Mouse (Mus musculus) CD4-positive, CD25-positive, alpha-beta regulatory T cell, adult 2 months (primary cell): ENCODE measurements around the gene Fem1b.
"Not testable (repeated sequence)": the region's sequence is repeated elsewhere in the genome, so short reads cannot be mapped to it uniquely, and the experiment has no call there.

Experiments used
- DNase-seq: peaks from one replicate; pipeline ENCODE4 v3.0.0-alpha.2; 2012; ENCODE audit warnings: low read depth, low spot score

Fem1b gene

DNA sequence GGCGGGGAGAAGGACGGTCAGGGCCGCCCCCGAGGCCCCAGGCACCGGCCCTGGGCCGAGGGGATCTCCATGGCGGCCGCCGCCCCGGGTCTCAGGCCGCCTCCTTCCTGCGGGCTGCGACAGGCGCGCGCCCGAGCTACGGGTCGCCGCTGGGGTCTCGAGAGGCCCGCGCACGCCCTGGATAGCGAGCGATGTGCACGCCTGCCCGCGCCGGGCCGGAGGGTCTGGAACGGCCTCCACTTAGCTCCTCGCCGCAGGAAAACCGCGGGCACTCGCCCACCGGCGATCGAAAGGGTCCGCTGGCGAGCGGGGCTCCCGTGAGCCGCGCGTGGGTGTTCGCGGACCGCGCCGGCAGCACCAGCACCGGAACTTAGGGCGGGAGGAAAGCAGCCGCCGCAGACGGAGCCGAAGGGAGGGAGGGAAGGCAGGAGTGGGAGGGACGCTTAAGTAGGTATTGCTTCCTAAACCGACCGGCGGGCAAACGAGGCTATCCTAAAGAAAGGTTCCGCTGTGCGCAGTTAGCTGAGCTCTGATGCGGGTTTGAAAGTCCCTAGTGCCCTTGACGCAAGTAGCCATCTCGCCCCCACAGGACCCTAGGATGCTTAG, at the start of gene Fem1b:
Gene Fem1b (minus strand): TSS at position 419 of the 606 bp plus-strand sequence.
- peak; percentile 96 for DNase-seq

DNA sequence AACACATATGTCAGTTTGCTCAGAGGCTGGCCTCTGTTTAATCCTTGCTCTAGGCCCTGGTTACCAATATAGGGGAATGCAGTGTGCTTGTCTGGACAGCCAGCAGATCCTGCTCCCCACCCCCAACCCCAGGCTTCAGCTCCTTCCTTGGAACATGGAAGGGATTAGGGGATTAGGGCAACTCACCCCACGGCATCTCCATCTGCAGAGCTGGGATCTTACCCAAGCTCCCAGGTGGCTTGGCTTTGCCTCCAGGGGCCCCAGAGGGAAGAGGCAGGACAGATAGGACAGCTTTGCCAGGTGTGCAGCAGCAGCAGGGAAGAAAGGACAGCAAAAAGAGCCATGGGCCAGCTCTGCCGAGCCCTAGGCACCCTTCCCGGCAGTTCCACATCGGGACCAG, 49.1 kb upstream of the Fem1b start:
- DNase-seq: no peak

GRCm38 (mm10) chr9:62860102-62860501, 48.4 kb upstream of the Fem1b start:
- not testable (repeated sequence) for DNase-seq

DNA sequence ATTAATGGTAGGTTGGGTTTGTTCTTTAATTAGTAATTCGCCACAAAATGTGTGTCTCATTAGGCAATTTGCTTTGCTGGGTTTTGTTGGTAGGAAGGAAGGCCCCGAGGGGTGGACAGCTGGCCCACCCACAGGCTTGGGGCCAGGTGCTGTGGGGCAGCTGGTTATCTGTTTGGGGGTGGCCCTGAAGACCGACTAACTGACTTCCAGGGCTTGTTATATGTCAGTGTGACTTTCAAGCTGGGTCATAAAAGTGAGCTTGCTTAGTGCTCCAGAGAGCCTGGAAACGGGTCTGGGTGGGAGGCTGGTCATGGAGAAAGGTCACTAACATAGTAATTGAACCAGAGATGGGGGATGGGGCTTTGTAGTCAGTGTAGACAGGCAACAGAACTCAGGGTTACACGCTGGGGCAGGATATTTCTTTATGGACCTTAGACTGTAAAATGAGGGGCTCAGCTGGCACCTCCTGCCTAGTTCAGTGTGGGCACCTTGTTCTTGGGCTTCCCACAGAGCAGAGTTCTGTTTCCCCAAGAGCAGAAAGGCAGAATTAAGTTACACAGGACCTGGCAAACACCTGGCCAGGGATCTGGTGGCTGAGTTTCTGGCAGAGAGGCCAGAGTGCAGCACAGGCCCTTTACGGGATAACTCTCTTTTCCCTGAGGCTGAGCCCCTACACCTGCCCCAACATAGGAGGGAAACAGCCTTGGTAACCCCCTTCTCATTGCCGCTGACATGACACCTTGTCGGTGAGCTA, 46.7 kb upstream of the Fem1b start:
- no peak for DNase-seq

DNA sequence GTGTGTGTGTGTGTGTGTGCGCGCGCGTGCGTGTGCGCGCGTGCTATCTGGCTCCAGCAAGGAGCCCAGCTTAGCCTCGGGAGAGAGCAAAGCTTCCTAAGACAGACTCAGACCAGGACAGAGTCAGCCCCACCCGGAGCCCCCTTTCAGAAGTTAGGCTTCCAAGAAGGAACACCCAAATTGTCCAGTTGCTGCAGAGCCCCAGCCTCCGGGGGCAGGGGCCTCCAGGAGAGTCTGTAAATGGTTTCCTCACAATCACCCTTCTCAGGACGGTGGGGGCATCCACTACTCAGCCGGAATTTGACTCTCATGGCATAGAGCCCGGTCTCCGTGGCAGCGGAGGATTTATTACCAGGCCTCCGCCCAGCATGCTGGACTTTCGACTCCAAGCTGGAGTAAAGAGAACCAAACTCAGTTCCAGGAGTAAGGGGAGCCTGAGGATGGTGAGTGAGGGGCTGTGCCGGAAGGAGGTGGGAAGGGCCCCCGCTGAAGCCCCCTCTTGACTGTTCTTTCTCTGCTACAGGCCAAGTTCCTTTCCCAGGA, 46.1 kb upstream of the Fem1b start, which contains the start of gene Calml4:
Gene Calml4 (plus strand): TSS at position 362 of the 543 bp plus-strand sequence.
- no peak for DNase-seq

- no peak for DNase-seq
Measured at GRCm38 (mm10) chr9:62857216-62857615, 45.5 kb upstream of the Fem1b start.

- no peak for DNase-seq
Measured at GRCm38 (mm10) chr9:62854483-62854882, 42.7 kb upstream of the Fem1b start.

DNA sequence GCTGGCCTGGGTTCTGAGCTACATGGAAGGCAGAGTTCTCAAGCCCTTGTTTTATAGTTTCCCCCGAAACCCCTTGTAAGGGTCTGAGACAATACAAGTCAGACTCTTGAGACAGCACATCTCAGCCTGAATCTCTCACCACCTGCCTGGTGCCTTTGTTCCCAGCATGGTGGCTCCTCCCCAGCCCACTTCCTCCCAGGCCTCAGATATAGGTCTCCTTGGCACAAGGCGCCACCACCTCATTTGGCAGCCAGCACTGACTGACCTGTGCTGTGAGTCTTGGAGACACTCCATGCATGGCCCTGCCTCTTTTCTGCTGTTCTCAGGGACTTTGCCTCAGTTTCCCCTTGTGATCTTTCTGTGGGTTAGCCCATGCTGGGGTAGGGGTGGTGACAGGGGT, 39.8 kb upstream of the Fem1b start:
- no peak for DNase-seq

- no peak for DNase-seq
Measured at GRCm38 (mm10) chr9:62848641-62849040, 36.9 kb upstream of the Fem1b start.

DNA sequence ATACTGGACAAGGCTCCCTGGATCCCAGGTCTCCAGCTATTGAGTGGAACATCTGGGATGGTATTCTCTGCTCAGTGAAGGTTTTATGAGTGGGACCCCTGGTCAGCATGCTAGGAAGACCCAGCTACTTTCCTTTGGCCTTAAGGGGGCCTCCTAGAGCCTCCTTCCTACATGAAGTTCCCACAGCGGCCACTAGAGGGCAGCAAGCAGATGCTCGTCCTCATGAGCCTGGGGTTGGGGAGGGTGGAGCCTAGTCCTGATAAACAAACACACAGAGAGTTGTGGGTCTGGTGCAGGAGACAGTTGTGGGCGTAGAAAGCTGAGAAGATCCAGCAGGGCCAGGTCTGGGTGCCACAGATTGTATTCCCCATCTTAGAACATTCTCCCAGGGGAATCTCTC, 36.0 kb upstream of the Fem1b start:
- peak; percentile 92 for DNase-seq

GRCm38 (mm10) chr9:62844461-62844860, 32.7 kb upstream of the Fem1b start:
- DNase-seq: no peak

- no peak for DNase-seq
Measured at GRCm38 (mm10) chr9:62843356-62844024, 31.8 kb upstream of the Fem1b start.

GRCm38 (mm10) chr9:62839172-62839770, 27.5 kb upstream of the Fem1b start:
- no peak for DNase-seq

- DNase-seq: peak; percentile 88
Measured at GRCm38 (mm10) chr9:62838506-62839171, 26.9 kb upstream of the Fem1b start, which contains the start of gene Cln6. Cln6 (plus strand) TSS chr9:62838785.

DNA sequence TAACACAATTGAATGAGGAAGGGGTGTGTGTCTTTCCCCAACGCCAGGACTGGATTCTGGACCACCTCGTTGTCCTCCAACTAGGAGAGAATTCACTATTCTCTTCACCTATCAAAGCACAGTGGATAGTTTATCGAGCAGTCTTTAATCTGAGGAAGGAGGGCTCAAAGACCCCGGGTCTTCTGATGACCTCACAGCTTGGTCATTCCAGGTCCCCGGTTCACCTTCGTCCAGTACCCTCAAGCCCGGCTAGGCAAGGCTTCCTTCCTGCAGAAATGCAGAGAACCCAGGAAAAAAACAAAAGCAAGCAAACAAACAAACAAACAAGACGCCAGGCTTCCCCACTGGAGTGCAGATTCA, 26.4 kb upstream of the Fem1b start:
- no peak for DNase-seq

DNA sequence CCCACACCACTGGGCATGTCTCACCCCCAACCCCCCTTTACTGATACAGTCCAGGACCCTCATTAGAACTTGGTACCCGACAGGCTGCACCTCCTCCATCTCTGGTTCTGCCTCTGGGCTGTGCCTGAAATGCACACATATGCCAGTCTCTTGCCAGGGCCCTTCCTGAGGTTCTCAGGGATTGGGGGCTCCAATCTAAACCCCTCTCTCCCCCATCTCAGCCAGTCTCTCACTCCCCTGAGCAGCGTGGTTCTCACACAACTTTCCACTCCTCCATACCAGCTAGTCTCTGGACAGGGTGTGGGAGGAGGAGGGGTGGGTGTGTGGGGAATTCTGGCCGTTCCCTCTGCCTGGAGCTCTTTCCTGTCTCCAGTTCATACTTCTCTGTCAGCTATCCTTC, 25.9 kb upstream of the Fem1b start:
- DNase-seq: no peak

GRCm38 (mm10) chr9:62835705-62836446, 24.1 kb upstream of the Fem1b start:
- no peak for DNase-seq

DNA sequence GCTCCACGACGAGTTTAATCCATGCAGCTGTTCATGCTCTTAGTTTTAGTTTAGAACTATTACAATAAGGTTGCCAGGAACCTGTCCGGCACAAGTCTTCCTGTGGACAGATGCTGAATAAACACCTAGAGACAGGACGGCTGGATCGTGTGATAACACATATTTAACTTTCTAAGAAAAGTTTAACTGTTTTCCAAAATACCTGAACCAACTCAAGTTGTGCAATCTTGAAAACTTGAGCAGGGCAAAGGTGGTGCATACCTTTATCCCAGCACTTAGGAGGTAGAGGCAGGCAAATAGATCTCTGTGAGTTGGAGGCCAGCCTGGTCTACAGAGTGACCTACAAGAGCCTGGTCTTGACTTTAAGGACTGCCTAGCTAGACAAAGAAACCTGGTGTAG, 23.2 kb upstream of the Fem1b start:
- DNase-seq: no peak

DNA sequence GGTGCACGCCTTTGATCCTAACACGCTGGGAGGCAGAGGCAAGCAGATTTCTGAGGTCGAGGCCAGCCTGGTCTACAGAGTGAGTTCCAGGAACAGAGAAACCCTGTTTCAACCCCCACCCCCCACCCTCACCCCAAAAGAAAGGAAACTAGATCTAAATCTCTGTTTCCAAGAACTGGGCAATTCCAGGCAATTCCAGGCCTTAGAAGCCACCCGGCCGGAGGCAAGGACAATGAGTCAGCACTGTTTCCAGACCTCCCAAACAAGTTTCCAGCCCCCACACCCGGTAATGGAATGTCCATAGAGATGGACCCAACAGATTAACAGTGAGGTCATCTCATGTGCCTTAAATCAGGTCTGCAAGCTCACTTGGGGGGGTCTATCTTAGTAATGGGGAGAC, 18.1 kb upstream of the Fem1b start:
- DNase-seq: no peak

DNA sequence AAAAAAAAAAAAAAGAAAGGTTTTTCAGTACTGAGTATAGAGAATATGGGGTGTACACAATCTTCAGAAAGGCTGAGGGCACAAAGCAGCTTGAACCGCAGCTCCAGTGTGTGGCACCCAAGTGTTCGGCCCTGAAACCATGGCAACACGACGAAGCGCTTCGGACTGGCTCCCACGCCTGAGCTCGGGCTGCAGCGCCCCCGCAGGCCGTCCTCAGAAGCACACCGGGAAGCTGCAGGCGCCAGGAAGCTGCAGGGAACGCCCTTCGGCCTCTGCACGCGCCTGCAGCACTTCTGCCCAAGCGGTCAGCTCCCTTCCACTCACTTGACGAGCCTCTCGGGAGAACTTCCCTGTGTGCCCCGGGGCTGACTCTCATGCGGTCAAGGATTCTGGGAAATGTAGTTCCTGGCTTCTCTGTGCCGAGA, 16.9 kb upstream of the Fem1b start:
- DNase-seq: peak; percentile 95
